Mouse (Mus musculus): ENCODE data around the gene Ccdc60. TPM values are rescaled to one million over a fixed set of nuclear protein-coding genes. Genes with fewer than 3 reads are reported as not detected.

Ccdc60 gene
- polyA plus RNA-seq, 1 experiment from 2014 or later: 2.7 TPM

DNA sequence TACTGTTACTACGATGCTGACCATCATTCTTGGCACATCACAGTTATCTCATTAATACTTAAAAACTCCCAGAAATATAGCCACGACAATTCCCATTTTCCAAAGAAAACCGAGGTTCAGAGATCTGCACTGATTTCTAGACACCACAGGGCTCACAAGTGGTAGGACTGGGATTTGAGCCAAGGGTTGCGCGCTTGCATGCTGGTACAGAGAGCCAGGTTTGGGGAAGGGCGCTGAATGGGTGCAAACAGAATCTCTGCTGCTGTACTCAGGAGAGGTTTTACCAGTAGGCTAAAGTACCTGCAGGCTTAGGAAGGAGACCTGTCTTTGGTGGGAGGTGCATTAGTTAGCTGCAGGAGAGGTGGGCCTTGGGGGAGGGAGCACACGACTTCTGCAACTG, 207.2 kb downstream of the Ccdc60 start:
- Histone ChIP-seq H3K4me2 (ENCODE audit: low read depth, low read length) (no peak overlapping the region), H3K27me3 (ENCODE audit: control insufficient read depth, insufficient read depth, low read length) (peaks cover 19% of the 10 kb centered on the region; the same call in 1 of the 2 replicates), H3K4me1 (ENCODE audit: control insufficient read depth, insufficient read depth, low read length) (no peaks in the 10 kb centered on the region), H3K27ac (ENCODE audit: low read length) (no peak overlapping the region), H3K9ac (ENCODE audit: low read length) (no peak overlapping the region), H3K36me3 (ENCODE audit: control insufficient read depth, insufficient read depth, low read length) (no peaks in the 10 kb centered on the region), H3K9me3 (replicated peaks; ENCODE audit: control insufficient read depth, low read length) (no peaks in the 10 kb centered on the region), H3K4me3 (replicated peaks; ENCODE audit: low read length) (no peak overlapping the region)
- no peak for ATAC-seq (ENCODE audit: insufficient read depth, low FRiP score)
- WGBS: 71% methylated on average over 7 of the region's 7 CpGs

DNA sequence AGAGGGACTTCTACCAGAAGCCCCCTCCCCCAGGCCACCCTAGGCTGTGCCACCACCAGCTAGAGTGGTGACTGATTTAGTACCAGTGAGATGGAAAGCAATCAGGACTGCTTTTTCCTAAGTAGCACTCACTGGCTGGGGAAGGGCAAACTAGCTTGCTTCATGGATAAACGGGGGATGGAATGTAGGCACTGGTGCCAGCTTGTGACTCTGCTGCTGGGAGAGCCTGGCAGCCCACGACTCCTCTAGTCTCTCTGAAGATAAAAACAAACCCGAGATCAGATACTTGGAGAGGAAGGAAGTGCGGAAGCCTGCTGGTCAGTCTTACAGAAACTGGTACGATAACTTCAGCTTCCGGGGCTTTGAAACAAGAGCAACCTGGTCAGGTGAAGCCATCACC, 208.0 kb downstream of the Ccdc60 start:
- Histone ChIP-seq H3K27ac (ENCODE audit: low read length) (no peak overlapping the region), H3K4me3 (replicated peaks; ENCODE audit: low read length) (no peak overlapping the region), H3K27me3 (ENCODE audit: control insufficient read depth, insufficient read depth, low read length) (peaks cover 19% of the 10 kb centered on the region; the same call in 1 of the 2 replicates), H3K4me1 (ENCODE audit: control insufficient read depth, insufficient read depth, low read length) (no peaks in the 10 kb centered on the region), H3K36me3 (ENCODE audit: control insufficient read depth, insufficient read depth, low read length) (no peaks in the 10 kb centered on the region), H3K9ac (ENCODE audit: low read length) (no peak overlapping the region), H3K9me3 (replicated peaks; ENCODE audit: control insufficient read depth, low read length) (no peaks in the 10 kb centered on the region), H3K4me2 (ENCODE audit: low read depth, low read length) (no peak overlapping the region)
- WGBS: 52% methylated on average over 6 of the region's 6 CpGs
- ATAC-seq (ENCODE audit: insufficient read depth, low FRiP score): no peak

Other genes with a start within 250 kb of the Ccdc60 start
- 0.09 TPM in 1 of 2 replicates, not detected in the other for gene Tmem233, start 205.7 kb downstream of the Ccdc60 start, polyA plus RNA-seq (2015; fragmentation: Nextera tagmentation; extraction: Ambion mirVana)
- 35.8 and 38.5 TPM in 2 replicates for gene Hspb8, start 133.9 kb upstream of the Ccdc60 start, polyA plus RNA-seq (2015; fragmentation: Nextera tagmentation; extraction: Ambion mirVana)

Measured in stomach, embryonic 16.5 days (tissue).